Mouse (Mus musculus) stomach, postnatal 0 days (tissue): Measurements from ENCODE around the gene Tbc1d14. TPM values are rescaled to one million over a fixed set of nuclear protein-coding genes. Genes with fewer than 3 reads are reported as not detected.

ENCODE experiments used
- ATAC-seq: fragments of 200-750 bp; cut with Nextera tagmentation; 2 replicates; pipeline ENCODE4 v1.8.0; 2017; ENCODE audit not compliant: low FRiP score, low TSS enrichment
- DNase-seq: peaks from one replicate; pipeline ENCODE4 v3.0.0-alpha.2; 2016; ENCODE audit warnings: low spot score
- H3K27ac ChIP-seq: fragments of 300-500 bp; sonication (generic); replicated peaks from 2 replicates; pipeline ENCODE4 v1.5.1; 2014; ENCODE audit warnings: mild to moderate bottlenecking, control low read depth
- H3K27me3 ChIP-seq: fragments of 300-500 bp; sonication (generic); 2 replicates; pipeline ENCODE4 v1.6.1; 2014; ENCODE audit warnings: low read length; ENCODE audit not compliant: control insufficient read depth, insufficient read depth
- H3K36me3 ChIP-seq: fragments of 300-500 bp; sonication (generic); 2 replicates; pipeline ENCODE4 v1.6.1; 2014; ENCODE audit warnings: low read length, mixed read lengths; ENCODE audit not compliant: control insufficient read depth, insufficient read depth
- H3K4me1 ChIP-seq: fragments of 300-500 bp; sonication (generic); replicated peaks from 2 replicates; pipeline ENCODE4 v1.6.1; 2014; ENCODE audit warnings: antibody characterized with exemption; ENCODE audit not compliant: control insufficient read depth, insufficient read depth
- H3K4me2 ChIP-seq: fragments of 300-500 bp; sonication (generic); replicated peaks from 2 replicates; pipeline ENCODE4 v1.6.1; 2014; ENCODE audit warnings: low read depth, mild to moderate bottlenecking, control low read depth, moderate library complexity
- H3K4me3 ChIP-seq: fragments of 300-500 bp; sonication (generic); 2 replicates; pipeline ENCODE4 v1.5.1; 2014; ENCODE audit warnings: low read depth, low read length, control low read depth
- H3K9ac ChIP-seq: fragments of 300-500 bp; sonication (generic); 2 replicates; pipeline ENCODE4 v1.6.1; 2014; ENCODE audit warnings: mild to moderate bottlenecking, low read length, control low read depth, mixed read lengths
- H3K9me3 ChIP-seq: fragments of 300-500 bp; sonication (generic); 2 replicates; pipeline ENCODE4 v1.6.1; 2016; ENCODE audit warnings: low read length; ENCODE audit not compliant: control insufficient read depth
- CTCF ChIP-seq: IDR thresholded peaks from 2 replicates; pipeline ENCODE4 v1.5.1; 2016; ENCODE audit warnings: antibody characterized with exemption, low read depth, mild to moderate bottlenecking, moderate library complexity
- EP300 ChIP-seq: optimal IDR thresholded peaks from 2 replicates; pipeline ENCODE3; 2016; ENCODE audit warnings: antibody characterized with exemption
- WGBS: fragments of 180-500 bp; shearing (Covaris S2); extraction: QIAGEN DNeasy Blood & Tissue Kit; methylation state at CpG from one replicate; pipeline ENCODE4 v1.1.7; 2014; 5-methylcytosine and 5-hydroxymethylcytosine counted together
- polyA plus RNA-seq: library from polyadenylated mRNA; unstranded; fragments of >200 nt; fragmentation: Nextera tagmentation; extraction: Ambion mirVana; gene quantifications from 2 replicates; pipeline ENCODE4 v1.2.1, GENCODE M21; 2015

The Tbc1d14 gene
- polyA plus RNA-seq, 1 experiment from 2014 or later, result 22.1 TPM

DNA sequence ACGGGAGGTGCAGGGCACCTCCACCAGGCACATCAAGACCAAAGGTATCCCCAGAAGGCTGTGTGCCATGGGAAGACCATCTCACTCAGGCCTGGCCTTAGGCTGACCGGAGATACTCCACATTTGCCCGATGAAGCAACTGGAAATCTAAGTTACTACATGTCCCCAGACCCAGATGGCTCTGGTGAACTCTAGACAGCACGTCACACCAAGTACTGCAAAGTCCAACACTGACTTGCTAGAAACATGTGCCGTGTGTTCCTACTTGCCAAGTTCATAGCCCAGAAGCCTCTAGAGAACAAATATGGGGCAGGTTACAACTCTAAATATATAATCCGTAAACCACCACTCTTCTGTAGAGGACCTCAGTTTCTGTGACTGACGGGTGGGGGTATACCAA lies 23.0 kb downstream of the Tbc1d14 start:
- no peak for DNase-seq
- Histone ChIP-seq H3K27ac (no peak overlapping the region), H3K9ac (no peak overlapping the region), H3K27me3 (no peaks in the 10 kb centered on the region), H3K9me3 (no peaks in the 10 kb centered on the region), H3K4me2 (no peak overlapping the region), H3K4me1 (peaks cover 12% of the 10 kb centered on the region), H3K36me3 (no peaks in the 10 kb centered on the region), H3K4me3 (no peak overlapping the region)
- TF ChIP-seq CTCF (no peak), EP300 (no peak)
- no peak for ATAC-seq
- WGBS, result 90% methylated on average over 7 of the region's 7 CpGs

DNA sequence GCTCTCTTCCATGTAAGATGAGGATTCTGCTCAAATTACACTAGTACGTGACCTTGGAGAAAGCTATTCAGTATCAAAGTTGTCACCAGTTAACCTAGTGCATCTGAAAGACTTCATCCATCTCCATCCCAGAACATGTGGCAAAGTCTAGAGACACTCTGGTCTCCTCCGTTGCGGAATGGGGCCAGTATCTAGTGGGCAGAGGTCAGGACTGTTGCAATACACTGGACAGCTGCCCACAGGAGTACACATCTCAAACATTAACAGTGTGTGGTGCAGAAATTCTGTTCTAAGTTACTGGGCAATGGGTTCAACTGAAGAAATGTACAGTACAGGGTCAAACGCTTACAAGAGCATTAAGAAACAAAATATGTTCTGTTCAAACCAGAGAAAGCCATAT lies 25.0 kb downstream of the Tbc1d14 start:
- H3K9me3 ChIP-seq, result no peaks in the 10 kb centered on the region
- ATAC-seq (no peak), DNase-seq (no peak)
- WGBS, result 70% methylated on average over 4 of the region's 4 CpGs
- H3K27me3 ChIP-seq, result no peaks in the 10 kb centered on the region
- no peak overlapping the region for H3K27ac ChIP-seq
- no peaks in the 10 kb centered on the region for H3K36me3 ChIP-seq
- H3K4me3 ChIP-seq, result no peak overlapping the region
- TF ChIP-seq EP300 (no peak), CTCF (no peak)
- H3K4me2 ChIP-seq, result no peak overlapping the region
- no peak overlapping the region for H3K9ac ChIP-seq
- H3K4me1 ChIP-seq, result peaks cover under 1% of the 10 kb centered on the region; the same call in 1 of the 2 replicates

DNA sequence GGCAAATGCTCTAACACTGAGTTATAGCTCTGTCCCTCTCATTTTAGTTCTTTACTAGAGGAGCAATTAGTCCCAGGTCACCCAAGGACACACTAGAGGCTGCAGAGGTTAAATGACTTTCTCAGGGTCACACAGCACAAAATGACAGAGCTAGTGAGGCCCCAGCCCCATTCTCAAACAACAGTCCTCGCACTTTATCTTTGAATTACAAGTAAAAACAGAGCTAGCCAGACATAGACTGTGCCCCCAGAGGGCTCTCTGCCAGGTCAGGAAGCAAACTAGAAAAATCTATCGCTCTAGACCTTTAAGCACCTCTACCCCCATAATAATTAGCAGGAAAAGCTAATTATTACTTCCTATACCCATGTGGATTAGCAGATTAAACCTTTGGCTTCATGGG lies 25.4 kb downstream of the Tbc1d14 start:
- H3K9me3 ChIP-seq, result no peaks in the 10 kb centered on the region
- WGBS, result 59% methylated on average over 2 of the region's 2 CpGs
- H3K36me3 ChIP-seq, result no peaks in the 10 kb centered on the region
- H3K4me2 ChIP-seq, result no peak overlapping the region
- H3K4me3 ChIP-seq, result no peak overlapping the region
- H3K9ac ChIP-seq, result no peak overlapping the region
- TF ChIP-seq EP300 (no peak), CTCF (no peak)
- H3K4me1 ChIP-seq, result no peaks in the 10 kb centered on the region
- H3K27me3 ChIP-seq, result no peaks in the 10 kb centered on the region
- H3K27ac ChIP-seq, result no peak overlapping the region
- DNase-seq, result no peak
- no peak for ATAC-seq

DNA sequence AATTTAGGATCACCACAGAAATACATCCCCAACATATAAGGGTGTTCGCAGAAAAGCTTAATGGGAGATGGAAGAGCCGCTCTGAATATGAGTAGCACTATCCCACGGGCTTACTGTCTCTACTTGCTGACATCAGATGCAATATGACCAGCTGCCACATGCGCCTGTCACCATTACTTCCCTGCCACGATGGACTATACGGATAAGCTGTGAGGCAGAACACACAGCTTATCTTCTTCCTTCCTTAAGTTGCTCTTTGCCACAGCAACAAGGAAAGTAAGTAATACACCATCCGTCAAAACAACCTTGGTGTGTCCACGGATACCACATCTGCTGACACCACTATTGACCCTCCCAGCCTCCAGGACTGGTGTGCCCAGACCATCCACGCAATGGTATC lies 28.5 kb downstream of the Tbc1d14 start:
- no peak for TF ChIP-seq EP300
- no peak for TF ChIP-seq CTCF
- WGBS, result 76% methylated on average over 9 of the region's 9 CpGs
- no peak overlapping the region for H3K4me3 ChIP-seq
- no peaks in the 10 kb centered on the region for H3K27me3 ChIP-seq
- no peaks in the 10 kb centered on the region for H3K36me3 ChIP-seq
- H3K9ac ChIP-seq, result no peak overlapping the region
- ATAC-seq, result no peak
- no peak overlapping the region for H3K27ac ChIP-seq
- no peak overlapping the region for H3K4me2 ChIP-seq
- DNase-seq, result no peak
- no peaks in the 10 kb centered on the region for H3K9me3 ChIP-seq
- H3K4me1 ChIP-seq, result 0 out of 2 replicates have a peak, but pooled peaks cover 2% of the 10 kb centered on the region

DNA sequence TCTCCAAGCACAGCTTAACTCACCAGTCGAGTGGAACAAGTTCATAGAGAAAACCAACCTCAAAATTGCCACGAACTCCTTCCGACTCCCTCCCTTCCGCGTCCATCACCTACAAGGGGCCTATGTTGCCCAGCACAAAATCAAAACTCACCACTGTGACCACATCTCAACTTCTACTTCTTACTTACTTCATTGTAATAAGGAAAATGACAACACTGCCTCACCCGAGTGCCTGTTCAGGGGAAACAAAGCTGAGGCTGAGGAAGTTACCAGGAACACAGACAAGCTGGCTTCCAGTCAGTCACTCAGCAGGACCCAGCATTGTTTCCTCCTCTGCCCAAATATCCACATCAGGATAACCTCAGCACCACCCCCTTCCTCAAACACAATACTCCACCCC lies 29.3 kb downstream of the Tbc1d14 start:
- no peak overlapping the region for H3K4me3 ChIP-seq
- TF ChIP-seq EP300 (no peak), CTCF (no peak)
- no peak for DNase-seq
- no peak overlapping the region for H3K4me2 ChIP-seq
- no peak overlapping the region for H3K9ac ChIP-seq
- H3K4me1 ChIP-seq, result 0 out of 2 replicates have a peak, but pooled peaks cover 2% of the 10 kb centered on the region
- H3K27ac ChIP-seq, result no peak overlapping the region
- no peaks in the 10 kb centered on the region for H3K36me3 ChIP-seq
- no peak for ATAC-seq
- H3K9me3 ChIP-seq, result no peaks in the 10 kb centered on the region
- 75% methylated on average over 6 of the region's 6 CpGs for WGBS
- H3K27me3 ChIP-seq, result no peaks in the 10 kb centered on the region

DNA sequence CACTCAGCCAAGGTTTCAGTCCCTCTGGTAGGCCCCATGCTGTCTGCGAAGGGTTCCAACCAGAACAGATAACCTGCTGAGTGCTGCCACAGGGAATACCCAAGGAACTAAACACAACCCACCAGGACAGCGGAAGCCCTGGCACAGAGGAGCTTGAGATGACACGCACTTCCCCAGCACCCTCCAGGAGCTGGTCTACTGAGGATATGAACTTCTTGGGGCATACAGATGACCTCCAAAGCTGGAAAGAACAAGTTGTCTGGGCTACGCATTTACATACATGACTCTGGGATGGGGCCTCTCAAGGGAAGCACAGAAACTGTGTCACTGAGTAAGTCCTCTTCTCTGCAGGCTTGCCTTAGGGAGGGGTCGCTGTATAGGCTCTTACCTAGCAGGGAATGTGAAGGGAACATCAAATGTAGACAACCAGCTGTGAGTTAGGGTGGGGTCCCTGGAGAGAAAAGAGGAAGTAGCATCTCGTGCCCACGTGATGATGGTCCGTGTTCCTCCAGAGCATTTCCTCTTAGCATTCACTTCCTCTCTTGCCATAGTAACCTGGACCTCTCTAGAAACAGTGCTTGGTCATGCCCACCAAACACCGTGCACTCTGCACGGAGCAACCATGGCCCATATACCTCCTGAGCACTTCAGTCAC lies 30.2 kb downstream of the Tbc1d14 start:
- no peak for DNase-seq
- H3K4me2 ChIP-seq, result no peak overlapping the region
- no peak overlapping the region for H3K9ac ChIP-seq
- ATAC-seq, result no peak
- 80% methylated on average over 10 of the region's 10 CpGs for WGBS
- no peaks in the 10 kb centered on the region for H3K9me3 ChIP-seq
- TF ChIP-seq CTCF, result no peak
- TF ChIP-seq EP300, result no peak
- H3K4me1 ChIP-seq, result 0 out of 2 replicates have a peak, but pooled peaks cover 2% of the 10 kb centered on the region
- no peaks in the 10 kb centered on the region for H3K36me3 ChIP-seq
- no peak overlapping the region for H3K4me3 ChIP-seq
- no peak overlapping the region for H3K27ac ChIP-seq
- no peaks in the 10 kb centered on the region for H3K27me3 ChIP-seq
